Mouse (Mus musculus): Measurements from ENCODE around the gene Canx.

The Canx gene

DNA sequence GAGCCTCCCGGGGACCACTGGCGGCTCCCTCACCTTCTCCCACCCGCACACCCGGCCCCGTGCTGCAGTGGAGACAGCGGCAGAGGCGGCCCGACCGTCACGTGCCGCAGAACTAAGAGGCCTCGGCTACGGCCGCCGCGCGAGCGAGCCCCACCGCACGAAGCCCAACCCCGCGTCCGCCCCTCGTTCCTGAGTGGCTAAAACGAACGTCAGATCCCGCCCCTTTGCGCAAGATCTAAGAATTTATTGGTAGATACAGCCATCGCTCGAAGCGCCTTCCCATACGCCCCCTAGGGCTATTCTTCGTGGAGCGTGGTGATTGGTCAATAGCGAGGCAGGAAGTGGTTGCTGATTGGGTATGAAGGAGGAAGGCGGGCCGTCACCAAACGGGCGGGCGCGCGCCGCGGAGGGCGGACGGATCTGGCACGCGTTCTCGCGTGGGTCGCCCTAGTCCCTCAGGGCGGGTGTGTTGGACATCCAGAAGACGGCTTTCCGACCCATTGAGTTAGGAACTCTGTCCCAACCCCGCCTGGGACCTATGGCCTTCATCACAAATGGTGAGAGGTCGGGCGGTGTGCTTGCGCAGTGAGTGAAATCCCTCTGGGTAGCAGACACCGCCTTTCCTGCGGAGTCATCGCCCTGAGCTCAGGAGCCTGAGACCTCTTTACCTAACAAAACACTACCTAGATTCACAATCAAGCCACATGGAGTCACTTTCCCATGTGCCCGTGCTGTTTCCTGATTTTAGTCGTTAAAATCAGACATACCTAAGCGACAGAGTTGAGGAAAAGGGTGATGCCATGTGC is at the start of gene Canx:
Canx (minus strand) TSS at position 178 of the 806 bp plus-strand sequence.
- peak; percentile 3; the same call in 1 of the 2 replicates for TF ChIP-seq GATA4 (IDR thresholded peaks at IDR 0.05; ENCODE audit: insufficient replicate concordance, low read length)

- TF ChIP-seq GATA4 (IDR thresholded peaks at IDR 0.05; ENCODE audit: insufficient replicate concordance, low read length) = no peak
Observed at GRCm38 (mm10) chr11:50374286-50375015, 49.0 kb upstream of the Canx start.

DNA sequence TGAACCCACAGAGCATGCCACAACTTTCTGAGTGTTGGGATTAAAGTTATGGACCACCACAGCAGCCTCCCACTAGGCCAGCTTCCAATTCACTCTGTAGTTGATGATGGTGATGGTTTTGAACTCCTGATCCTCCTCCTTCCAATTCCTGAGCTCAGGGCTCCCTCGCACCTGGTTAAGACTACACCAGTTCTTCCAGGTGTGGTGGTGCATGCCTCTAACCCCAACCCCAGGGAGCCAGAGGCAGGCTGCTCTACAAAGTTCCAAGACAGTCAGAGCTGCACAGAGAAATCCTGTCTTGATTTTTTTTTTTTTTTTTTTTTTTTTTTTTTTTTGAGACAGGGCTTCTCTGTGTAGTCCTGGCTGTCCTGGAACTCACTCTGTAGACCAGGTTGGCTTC is 48.1 kb upstream of the Canx start:
- no peak for TF ChIP-seq GATA4 (IDR thresholded peaks at IDR 0.05; ENCODE audit: insufficient replicate concordance, low read length)

- no peak for TF ChIP-seq GATA4 (IDR thresholded peaks at IDR 0.05; ENCODE audit: insufficient replicate concordance, low read length)
Observed at GRCm38 (mm10) chr11:50373086-50373485, 47.6 kb upstream of the Canx start.

DNA sequence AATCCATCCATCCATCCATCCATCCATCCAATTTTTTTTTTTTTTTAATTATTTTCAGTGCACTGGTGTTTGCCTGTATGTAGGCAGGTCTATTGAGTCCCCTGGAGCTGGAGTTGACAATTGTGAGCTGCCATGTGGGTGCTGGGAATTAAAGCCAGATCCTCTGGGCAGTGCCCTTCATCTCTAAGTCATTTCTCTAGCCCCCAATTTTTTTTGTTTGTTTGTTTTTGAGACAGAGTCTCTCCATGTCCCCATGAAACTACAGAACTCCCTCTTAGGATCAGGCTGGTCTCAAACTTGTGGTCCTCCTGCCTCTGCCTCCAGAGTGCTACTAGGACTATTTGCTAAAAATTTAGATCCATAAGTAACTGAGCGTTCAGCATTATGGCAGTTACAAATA is 46.4 kb upstream of the Canx start:
- no peak for TF ChIP-seq GATA4 (IDR thresholded peaks at IDR 0.05; ENCODE audit: insufficient replicate concordance, low read length)

GRCm38 (mm10) chr11:50371399-50371841 is 45.9 kb upstream of the Canx start:
- no peak for TF ChIP-seq GATA4 (IDR thresholded peaks at IDR 0.05; ENCODE audit: insufficient replicate concordance, low read length)

- TF ChIP-seq GATA4 (IDR thresholded peaks at IDR 0.05; ENCODE audit: insufficient replicate concordance, low read length) = no peak
Observed at GRCm38 (mm10) chr11:50370969-50371368, 45.5 kb upstream of the Canx start.

DNA sequence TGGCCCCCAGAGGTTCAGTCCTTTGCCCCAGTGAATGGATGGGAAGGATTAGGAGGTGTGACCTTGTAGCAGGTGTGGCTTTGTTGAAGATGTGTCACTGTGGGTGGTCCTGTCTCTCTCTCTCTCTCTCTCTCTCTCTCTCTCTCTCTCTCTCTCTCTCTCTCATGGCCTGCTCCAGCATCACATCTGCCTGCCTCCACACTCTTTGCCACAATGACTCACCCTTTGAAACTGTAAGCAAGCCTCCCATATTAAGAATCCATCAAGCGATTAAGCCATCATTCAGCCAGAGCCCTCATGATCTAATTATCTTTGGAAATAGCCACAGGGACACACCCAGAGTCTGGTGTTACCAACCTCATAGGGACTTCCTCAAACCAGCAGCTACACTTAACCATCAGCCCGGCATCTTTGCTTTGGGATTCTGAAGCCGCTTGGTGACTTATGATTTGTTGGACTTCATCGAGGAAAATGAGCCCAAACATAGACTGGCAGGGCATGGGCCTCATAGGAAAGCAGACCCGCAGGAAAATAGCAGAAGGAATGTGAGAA is 44.0 kb upstream of the Canx start:
- TF ChIP-seq GATA4 (IDR thresholded peaks at IDR 0.05; ENCODE audit: insufficient replicate concordance, low read length) = no peak

DNA sequence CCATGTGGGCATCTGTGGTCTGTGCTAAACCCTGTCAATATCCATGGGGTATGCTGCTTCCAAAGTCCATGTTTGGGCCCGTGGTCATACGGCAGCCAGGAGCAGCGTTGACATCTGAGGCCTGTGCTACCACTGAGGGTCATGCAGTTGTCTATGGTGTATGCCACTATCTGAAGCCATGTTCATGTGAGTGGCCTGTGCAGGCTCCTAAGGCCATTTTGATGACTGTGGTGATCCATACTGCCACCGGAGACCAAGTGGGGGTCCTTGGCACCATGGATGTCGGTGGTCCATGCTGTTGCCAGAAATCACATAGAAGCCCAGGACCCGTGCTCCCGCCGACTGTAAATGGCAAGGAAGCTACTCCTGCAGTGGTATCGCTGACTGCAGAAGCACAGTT is 42.1 kb upstream of the Canx start:
- no peak for TF ChIP-seq GATA4 (IDR thresholded peaks at IDR 0.05; ENCODE audit: insufficient replicate concordance, low read length)

DNA sequence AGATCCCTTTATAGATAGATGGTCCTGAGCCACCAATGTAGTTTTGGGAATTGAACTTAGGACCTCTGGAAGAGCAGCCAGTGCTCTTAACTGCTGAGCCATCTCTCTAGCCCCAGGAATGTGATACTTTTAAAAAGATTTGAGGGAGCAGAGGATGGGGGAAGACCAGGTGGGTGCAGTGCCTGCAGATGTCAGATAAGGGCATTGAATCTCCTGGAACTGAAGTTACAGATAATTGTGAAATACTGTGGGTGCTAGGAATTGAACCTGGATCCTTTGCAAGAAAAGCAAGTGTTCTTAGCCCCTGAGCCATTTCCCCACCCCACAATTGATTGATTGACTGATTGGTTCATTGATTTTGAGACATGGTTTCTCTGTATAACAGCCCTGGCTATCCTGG is 39.8 kb upstream of the Canx start:
- TF ChIP-seq GATA4 (IDR thresholded peaks at IDR 0.05; ENCODE audit: insufficient replicate concordance, low read length) = no peak

GRCm38 (mm10) chr11:50364548-50364947 is 39.1 kb upstream of the Canx start:
- no peak for TF ChIP-seq GATA4 (IDR thresholded peaks at IDR 0.05; ENCODE audit: insufficient replicate concordance, low read length)

GRCm38 (mm10) chr11:50358950-50359861 is 33.7 kb upstream of the Canx start:
- peak; percentile 4; the same call in 1 of the 2 replicates for TF ChIP-seq GATA4 (IDR thresholded peaks at IDR 0.05; ENCODE audit: insufficient replicate concordance, low read length)

- no peak for TF ChIP-seq GATA4 (IDR thresholded peaks at IDR 0.05; ENCODE audit: insufficient replicate concordance, low read length)
Observed at GRCm38 (mm10) chr11:50355395-50355794, 29.9 kb upstream of the Canx start.

DNA sequence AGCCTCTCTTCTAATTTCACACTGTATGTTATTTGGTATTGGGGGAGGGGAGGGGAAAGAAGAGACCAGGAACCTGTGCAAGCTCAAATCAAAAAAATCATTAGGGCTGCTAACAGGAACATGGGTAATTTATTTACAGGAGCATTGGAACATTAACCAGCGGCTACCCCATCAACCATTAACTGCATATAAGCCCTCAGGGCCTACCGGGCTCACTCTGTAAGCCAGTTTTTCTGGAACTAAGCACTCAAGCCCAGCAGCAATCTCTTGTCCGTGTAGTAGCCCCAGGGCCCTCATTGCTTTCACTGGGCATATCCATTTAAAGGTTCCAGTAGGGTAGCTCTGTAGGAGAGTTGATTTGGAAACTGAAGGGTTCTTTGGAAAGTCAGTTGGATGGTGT is 29.4 kb upstream of the Canx start:
- TF ChIP-seq GATA4 (IDR thresholded peaks at IDR 0.05; ENCODE audit: insufficient replicate concordance, low read length) = no peak

GRCm38 (mm10) chr11:50354162-50354561 is 28.7 kb upstream of the Canx start, which contains the start of gene Cby3:
Cby3 (plus strand) TSS chr11:50354462.
- no peak for TF ChIP-seq GATA4 (IDR thresholded peaks at IDR 0.05; ENCODE audit: insufficient replicate concordance, low read length)
